Mouse (Mus musculus): Measurements from ENCODE around the gene Coa4. TPM values are rescaled to one million over a fixed set of nuclear protein-coding genes. Genes with fewer than 3 reads are reported as not detected.

Coa4 gene
- 14.9 and 15.7 TPM in 2 replicates for polyA plus RNA-seq (2016; fragmentation: Nextera tagmentation; extraction: Ambion mirVana)

- peak within 1 kb of the TSS; percentile 70 for H3K4me3 ChIP-seq
- H3K9me3 ChIP-seq: no peaks in the 10 kb centered on the region
- H3K27me3 ChIP-seq: no peaks in the 10 kb centered on the region
- peak; percentile 99 for ATAC-seq (ENCODE audit: insufficient number of reproducible peaks, insufficient read depth, low FRiP score, low TSS enrichment)
- under 1% methylated on average over 33 of the region's 33 CpGs for WGBS
- H3K27ac ChIP-seq: peak within 1 kb of the TSS; percentile 83
- H3K4me1 ChIP-seq: peaks cover 3% of the 10 kb centered on the region
- peaks cover 16% of the 10 kb centered on the region for H3K36me3 ChIP-seq
- H3K4me2 ChIP-seq (replicated peaks): peak within 1 kb of the TSS; percentile 52
- H3K9ac ChIP-seq: peak within 1 kb of the TSS; percentile 67
Observed at GRCm38 (mm10) chr7:100536804-100537518, at the start of gene Coa4. Gene Coa4, plus strand, starts transcription at chr7:100537071.

GRCm38 (mm10) chr7:100487301-100487700 is 49.6 kb upstream of the Coa4 start:
- Histone ChIP-seq H3K4me2 (replicated peaks) (no peak overlapping the region), H3K27me3 (no peaks in the 10 kb centered on the region), H3K9me3 (no peaks in the 10 kb centered on the region), H3K9ac (no peak overlapping the region), H3K36me3 (no peaks in the 10 kb centered on the region), H3K4me3 (no peak overlapping the region), H3K4me1 (0 out of 2 replicates have a peak, but pooled peaks cover 3% of the 10 kb centered on the region), H3K27ac (no peak overlapping the region)
- 61% methylated on average over 2 of the region's 2 CpGs for WGBS
- no peak for ATAC-seq (ENCODE audit: insufficient number of reproducible peaks, insufficient read depth, low FRiP score, low TSS enrichment)

GRCm38 (mm10) chr7:100488474-100489048 is 48.3 kb upstream of the Coa4 start:
- Histone ChIP-seq H3K4me3 (no peak overlapping the region), H3K27ac (no peak overlapping the region), H3K36me3 (no peaks in the 10 kb centered on the region), H3K27me3 (0 out of 2 replicates have a peak, but pooled peaks cover 9% of the 10 kb centered on the region), H3K9me3 (no peaks in the 10 kb centered on the region), H3K9ac (no peak overlapping the region), H3K4me1 (peaks cover 13% of the 10 kb centered on the region), H3K4me2 (replicated peaks) (no peak overlapping the region)
- ATAC-seq (ENCODE audit: insufficient number of reproducible peaks, insufficient read depth, low FRiP score, low TSS enrichment): no peak
- 38% methylated on average over 10 of the region's 10 CpGs for WGBS

GRCm38 (mm10) chr7:100492391-100493116 is 44.3 kb upstream of the Coa4 start:
- Histone ChIP-seq H3K27ac (peak overlapping the region; percentile 46; the same call in 1 of the 2 replicates), H3K27me3 (0 out of 2 replicates have a peak, but pooled peaks cover 9% of the 10 kb centered on the region), H3K4me3 (peak overlapping the region; percentile 47), H3K4me1 (peaks cover 47% of the 10 kb centered on the region), H3K36me3 (peaks cover 8% of the 10 kb centered on the region), H3K9ac (peak overlapping the region; percentile 60), H3K4me2 (replicated peaks) (peak overlapping the region; percentile 95), H3K9me3 (no peaks in the 10 kb centered on the region)
- 0 out of 2 replicates have a peak, but pooled peaks have one; percentile 17 for ATAC-seq (ENCODE audit: insufficient number of reproducible peaks, insufficient read depth, low FRiP score, low TSS enrichment)
- under 1% methylated on average over 35 of the region's 36 CpGs for WGBS

- Histone ChIP-seq H3K4me2 (replicated peaks) (peak within 1 kb of the TSS; percentile 95), H3K27me3 (0 out of 2 replicates have a peak, but pooled peaks cover 9% of the 10 kb centered on the region), H3K4me3 (peak within 1 kb of the TSS; percentile 47), H3K9ac (peak within 1 kb of the TSS; percentile 60), H3K27ac (peak within 1 kb of the TSS; percentile 69; the same call in 1 of the 2 replicates), H3K4me1 (peaks cover 47% of the 10 kb centered on the region), H3K9me3 (no peaks in the 10 kb centered on the region), H3K36me3 (peaks cover 14% of the 10 kb centered on the region)
- ATAC-seq (ENCODE audit: insufficient number of reproducible peaks, insufficient read depth, low FRiP score, low TSS enrichment): peak; percentile 23; the same call in 1 of the 2 replicates
- 2% methylated on average over 21 of the region's 27 CpGs for WGBS
Observed at GRCm38 (mm10) chr7:100493117-100493483, 43.8 kb upstream of the Coa4 start, which contains the start of gene Ucp2. Gene Ucp2, plus strand, starts transcription at chr7:100493337.

GRCm38 (mm10) chr7:100493484-100494414 is 43.1 kb upstream of the Coa4 start:
- Histone ChIP-seq H3K27me3 (0 out of 2 replicates have a peak, but pooled peaks cover 9% of the 10 kb centered on the region), H3K36me3 (peaks cover 20% of the 10 kb centered on the region), H3K4me1 (peaks cover 44% of the 10 kb centered on the region), H3K9me3 (no peaks in the 10 kb centered on the region), H3K4me2 (replicated peaks) (peak overlapping the region; percentile 95), H3K27ac (peak overlapping the region; percentile 69; the same call in 1 of the 2 replicates), H3K9ac (peak overlapping the region; percentile 38), H3K4me3 (peak overlapping the region; percentile 47)
- 35% methylated on average over 19 of the region's 19 CpGs for WGBS
- no peak; the same call in 1 of the 2 replicates for ATAC-seq (ENCODE audit: insufficient number of reproducible peaks, insufficient read depth, low FRiP score, low TSS enrichment)

GRCm38 (mm10) chr7:100494415-100494831 is 42.4 kb upstream of the Coa4 start:
- Histone ChIP-seq H3K9me3 (no peaks in the 10 kb centered on the region), H3K36me3 (peaks cover 25% of the 10 kb centered on the region), H3K4me3 (peak overlapping the region; percentile 47), H3K4me2 (replicated peaks) (peak overlapping the region; percentile 95), H3K9ac (no peak overlapping the region), H3K4me1 (peaks cover 44% of the 10 kb centered on the region), H3K27ac (peak overlapping the region; percentile 69; the same call in 1 of the 2 replicates), H3K27me3 (0 out of 2 replicates have a peak, but pooled peaks cover 9% of the 10 kb centered on the region)
- ATAC-seq (ENCODE audit: insufficient number of reproducible peaks, insufficient read depth, low FRiP score, low TSS enrichment): no peak
- WGBS: 86% methylated on average over 7 of the region's 7 CpGs

GRCm38 (mm10) chr7:100495042-100495441 is 41.8 kb upstream of the Coa4 start:
- Histone ChIP-seq H3K9ac (no peak overlapping the region), H3K4me1 (peaks cover 44% of the 10 kb centered on the region), H3K9me3 (no peaks in the 10 kb centered on the region), H3K27me3 (0 out of 2 replicates have a peak, but pooled peaks cover 9% of the 10 kb centered on the region), H3K4me3 (peak overlapping the region; percentile 22), H3K36me3 (peaks cover 30% of the 10 kb centered on the region), H3K27ac (peak overlapping the region; percentile 86), H3K4me2 (replicated peaks) (peak overlapping the region; percentile 95)
- ATAC-seq (ENCODE audit: insufficient number of reproducible peaks, insufficient read depth, low FRiP score, low TSS enrichment): no peak
- 18% methylated on average over 8 of the region's 8 CpGs for WGBS

- ATAC-seq (ENCODE audit: insufficient number of reproducible peaks, insufficient read depth, low FRiP score, low TSS enrichment): peak; percentile 19; the same call in 1 of the 2 replicates
- Histone ChIP-seq H3K4me3 (peak overlapping the region; percentile 22), H3K4me2 (replicated peaks) (peak overlapping the region; percentile 95), H3K4me1 (peaks cover 44% of the 10 kb centered on the region), H3K27me3 (0 out of 2 replicates have a peak, but pooled peaks cover 9% of the 10 kb centered on the region), H3K9ac (0 out of 2 replicates have a peak overlapping the region, but pooled peaks have one; percentile 12), H3K27ac (peak overlapping the region; percentile 86), H3K9me3 (no peaks in the 10 kb centered on the region), H3K36me3 (peaks cover 30% of the 10 kb centered on the region)
- WGBS: 25% methylated on average over 11 of the region's 11 CpGs
Observed at GRCm38 (mm10) chr7:100495581-100496251, 41.2 kb upstream of the Coa4 start.

GRCm38 (mm10) chr7:100496371-100496770 is 40.5 kb upstream of the Coa4 start:
- ATAC-seq (ENCODE audit: insufficient number of reproducible peaks, insufficient read depth, low FRiP score, low TSS enrichment): no peak
- H3K9me3 ChIP-seq: no peaks in the 10 kb centered on the region
- 0 out of 2 replicates have a peak, but pooled peaks cover 9% of the 10 kb centered on the region for H3K27me3 ChIP-seq
- H3K27ac ChIP-seq: peak overlapping the region; percentile 86
- H3K4me1 ChIP-seq: peaks cover 44% of the 10 kb centered on the region
- H3K36me3 ChIP-seq: peaks cover 30% of the 10 kb centered on the region
- WGBS: 82% methylated on average over 6 of the region's 6 CpGs
- H3K4me2 ChIP-seq (replicated peaks): peak overlapping the region; percentile 95
- no peak overlapping the region for H3K4me3 ChIP-seq
- no peak overlapping the region for H3K9ac ChIP-seq

Data from embryonic facial prominence, embryonic 12.5 days (tissue).